8 mouse cellular contexts compared by ENCODE assay signal in the genomic region with DNA sequence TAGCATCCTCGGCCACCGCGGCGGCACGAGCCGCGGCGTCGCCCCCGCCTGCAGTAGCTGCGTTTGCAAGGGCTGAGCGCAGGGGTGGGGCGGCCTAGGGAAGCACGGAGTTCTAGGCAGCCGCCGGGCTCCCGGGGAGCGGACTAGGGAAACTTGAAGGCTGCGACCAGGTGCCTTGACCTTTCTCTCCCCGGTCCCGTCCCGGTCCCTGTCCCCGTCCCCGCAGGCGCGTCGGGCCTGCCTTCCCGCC. TPM values are rescaled to one million over a fixed set of nuclear protein-coding genes. Genes with fewer than 3 reads are reported as not detected.
DNase-seq lines count a peak whose midpoint lies in the region; ATAC-seq and TF ChIP-seq lines count a peak whose summit lies in the region.

No protein-coding gene starts in this region.

- no peak for DNase-seq in heart, adult 8-10 months (ENCODE audit: low spot score)
- DNase-seq in adrenal gland, postnatal 14 days, result no peak
- DNase-seq in frontal cortex, postnatal 36 days (ENCODE audit: low spot score in 2 of 2), result no peak
- DNase-seq in retina, embryonic 14.5 days (ENCODE audit: low spot score), result no peak

- ATAC-seq in heart, embryonic 15.5 days (replicated peaks; ENCODE audit: insufficient number of reproducible peaks, insufficient read depth, low FRiP score, low read depth), result no peak
- ATAC-seq in forebrain, embryonic 16.5 days, result no peak

- peak overlapping the region; percentile 99 for H3K4me3 ChIP-seq in heart, embryonic 15.5 days
- H3K4me3 ChIP-seq in ES-Bruce4 (ENCODE audit: low read depth, low read length), result peak overlapping the region; percentile 79
- peak overlapping the region; percentile 94 for H3K4me3 ChIP-seq in forebrain, embryonic 16.5 days (replicated peaks; ENCODE audit: low read length)
- H3K4me3 ChIP-seq in macrophage (ENCODE audit: inconsistent target), result peak overlapping the region; percentile 28

- under 1% methylated on average over 28 of the region's 28 CpGs for whole genome bisulfite sequencing in heart, embryonic 15.5 days
- WGBS in forebrain, embryonic 16.5 days, result under 1% methylated on average over 27 of the region's 28 CpGs
- WGBS in macrophage (ENCODE audit: missing documents), result 0% methylated on average over 21 of the region's 28 CpGs

- no peak for TF ChIP-seq EP300 in ES-Bruce4 (IDR thresholded peaks at IDR 0.05; ENCODE audit: insufficient read depth, low read depth, low read length)

- TF ChIP-seq CTCF in ES-Bruce4 (IDR thresholded peaks at IDR 0.05; ENCODE audit: low read depth, low read length), result no peak

- no peaks in the 10 kb centered on the region for H3K36me3 ChIP-seq in heart, embryonic 15.5 days
- H3K36me3 ChIP-seq in ES-Bruce4 (ENCODE audit: control insufficient read depth, insufficient read depth, low read length, poor library complexity, severe bottlenecking) (no peaks in the 10 kb centered on the region), macrophage (ENCODE audit: inconsistent target) (no peaks in the 10 kb centered on the region)
- no peaks in the 10 kb centered on the region for H3K36me3 ChIP-seq in forebrain, embryonic 16.5 days (ENCODE audit: control insufficient read depth, insufficient read depth)

- H3K79me2 ChIP-seq in macrophage (ENCODE audit: inconsistent target), result no peaks in the 10 kb centered on the region

- H3K27me3 ChIP-seq in heart, embryonic 15.5 days, result no peaks in the 10 kb centered on the region
- H3K27me3 ChIP-seq in ES-Bruce4 (ENCODE audit: control insufficient read depth, insufficient read depth, low read length, poor library complexity, severe bottlenecking), result no peaks in the 10 kb centered on the region; the same call in 1 of the 2 replicates
- H3K27me3 ChIP-seq in forebrain, embryonic 16.5 days (replicated peaks; ENCODE audit: control insufficient read depth, insufficient read depth, low read length), result no peaks in the 10 kb centered on the region

- H3K9me3 ChIP-seq in heart, embryonic 15.5 days (replicated peaks), result no peaks in the 10 kb centered on the region
- H3K9me3 ChIP-seq in ES-Bruce4 (replicated peaks; ENCODE audit: control insufficient read depth, insufficient read depth, low read length, poor library complexity, severe bottlenecking), result no peaks in the 10 kb centered on the region
- no peaks in the 10 kb centered on the region for H3K9me3 ChIP-seq in forebrain, embryonic 16.5 days (ENCODE audit: control insufficient read depth, low read length)

- no peak for TF ChIP-seq POLR2A in ES-Bruce4 (IDR thresholded peaks at IDR 0.05; ENCODE audit: insufficient read depth, low read length)

- peak overlapping the region; percentile 88 for H3K4me2 ChIP-seq in heart, embryonic 15.5 days
- H3K4me2 ChIP-seq in forebrain, embryonic 16.5 days (ENCODE audit: low read length), result peak overlapping the region; percentile 85

- peaks cover 2% of the 10 kb centered on the region; the same call in 1 of the 2 replicates for H3K4me1 ChIP-seq in heart, embryonic 15.5 days (replicated peaks)
- no peaks in the 10 kb centered on the region for H3K4me1 ChIP-seq in ES-Bruce4 (ENCODE audit: control insufficient read depth, insufficient read depth, low read length)
- peaks cover 6% of the 10 kb centered on the region for H3K4me1 ChIP-seq in forebrain, embryonic 16.5 days (replicated peaks; ENCODE audit: control insufficient read depth, insufficient read depth, low read length)

- H3K9ac ChIP-seq in heart, embryonic 15.5 days, result peak overlapping the region; percentile 87
- H3K9ac ChIP-seq in ES-Bruce4 (ENCODE audit: low read depth, poor library complexity, severe bottlenecking), result peak overlapping the region; percentile 92
- peak overlapping the region; percentile 95 for H3K9ac ChIP-seq in forebrain, embryonic 16.5 days (replicated peaks; ENCODE audit: low read depth, low read length)

- H3K27ac ChIP-seq in heart, embryonic 15.5 days, result peak overlapping the region; percentile 91
- H3K27ac ChIP-seq in ES-Bruce4 (ENCODE audit: insufficient read depth, low read length), result peak overlapping the region; percentile 70
- H3K27ac ChIP-seq in forebrain, embryonic 16.5 days (ENCODE audit: low read length), result peak overlapping the region; percentile 92
- H3K27ac ChIP-seq in macrophage, result no peak overlapping the region

RNA-seq across cellular contexts. Expression of gene Lrba, which starts 0.2 kb away (rescaled TPM):
- polyA plus RNA-seq in heart, embryonic 15.5 days (2015; fragmentation: Nextera tagmentation; extraction: Ambion mirVana), result 1.8 and 2.4 TPM in 2 replicates
- total RNA-seq in heart, adult 8-10 months (2022), result 10 to 100 TPM; 24.2 to 31.0 (median 28.2) TPM
- polyA plus RNA-seq in ES-Bruce4 (2011; ENCODE audit: insufficient read depth, insufficient read length, low read depth, missing spikeins) (23.9 and 24.5 TPM in 2 replicates), macrophage (2018) (4.0 to 7.1 TPM (median 6.7 TPM) in 3 replicates)
- polyA plus RNA-seq in forebrain, embryonic 16.5 days (2015; fragmentation: Nextera tagmentation; extraction: Ambion mirVana), result 2.0 and 2.3 TPM in 2 replicates
- total RNA-seq in macrophage (2018; cell fraction: chromatin; rRNA removed), result 100 to 1,000 TPM in 4 of 26 experiments, 10 to 100 TPM in 22; 45.1 to 135 (median 81.6) TPM
- 10 to 100 TPM in 2 of 26 experiments, 1 to 10 TPM in 24; 5.8 to 10.3 (median 8.1) TPM for total RNA-seq in macrophage (2018; cell fraction: cytosol; rRNA removed)
- 10 to 100 TPM; 17.1 to 60.5 (median 31.7) TPM for total RNA-seq in macrophage (2018; cell fraction: nucleus; rRNA removed)
- total RNA-seq in adrenal gland, postnatal 14 days (2021), result 30.0 and 31.2 TPM in 2 replicates

Comparison
In these comparisons a context has a peak if more than half of its experiments do, and no peak if none do; other contexts are left out.
1. H3K4me3 ChIP-seq: peak in every context shown above with its lines; median percentile 99 in heart, embryonic 15.5 days; 94 in forebrain, embryonic 16.5 days; 79 in ES-Bruce4; 28 in macrophage.